Mouse (Mus musculus) frontal cortex, postnatal 10 days (tissue): ENCODE measurements at regions not wholly inside any gene's neighbourhood (a gene's known extent, or its start where the extent isn't known, plus 50 kb on each side); places are given as distances from the start of the nearest gene placed in this dataset.
"Not testable (repeated sequence)": the region's sequence is repeated elsewhere in the genome, so short reads cannot be mapped to it uniquely, and the experiment has no call there.

Experiments used
- DNase-seq, 2 experiments: peaks; one replicate each; pipeline ENCODE4 v3.0.0; 2022; ENCODE audit warnings: low spot score in 2 of 2, mixed read lengths in 1 of 2

GRCm38 (mm10) chr15:3171774-3172173, 96.6 kb upstream of the Selenop start:
- no peak for DNase-seq

- no peak for DNase-seq
These were observed 94.3 kb upstream of the Selenop start for GRCm38 (mm10) chr15:3174072-3174471.

GRCm38 (mm10) chr15:3174848-3175247, 93.5 kb upstream of the Selenop start:
- no peak for DNase-seq

GRCm38 (mm10) chr15:3201912-3202653, 66.3 kb upstream of the Selenop start:
- DNase-seq, result peak; percentile 11 to 49

- no peak for DNase-seq
These were observed 62.8 kb upstream of the Selenop start for GRCm38 (mm10) chr15:3205522-3205921.

GRCm38 (mm10) chr15:3206076-3206475, 62.3 kb upstream of the Selenop start:
- not testable (repeated sequence) for DNase-seq

GRCm38 (mm10) chr15:3213721-3214120, 54.6 kb upstream of the Selenop start:
- DNase-seq, result peak in 1 of 2 experiments; percentile 45

DNA sequence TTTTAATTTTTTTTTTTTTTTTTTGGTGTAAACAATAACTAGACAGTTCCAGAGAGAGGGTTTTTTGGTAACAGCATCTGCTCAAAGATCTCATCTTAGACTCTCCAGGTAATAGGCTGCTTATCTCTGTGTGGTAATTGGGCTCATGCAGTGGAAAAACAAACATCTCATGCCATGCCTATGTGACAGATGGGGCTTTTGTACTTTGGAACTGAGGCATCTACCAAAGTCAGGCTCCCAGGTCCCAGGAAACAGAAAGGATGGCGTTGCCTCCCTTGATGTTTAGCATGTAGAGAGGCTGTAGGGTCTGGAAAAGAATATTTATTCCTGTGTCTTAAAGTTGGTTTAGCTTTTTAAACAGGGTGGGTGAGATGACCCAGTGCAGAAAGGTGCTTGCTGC, 53.1 kb upstream of the Selenop start:
- no peak for DNase-seq
